Mouse (Mus musculus) Patski (cell line): ENCODE measurements around the gene Nr0b2. TPM values are rescaled to one million over a fixed set of nuclear protein-coding genes. Genes with fewer than 3 reads are reported as not detected.
"Not testable (repeated sequence)": the region's sequence is repeated elsewhere in the genome, so short reads cannot be mapped to it uniquely, and the experiment has no call there.

Experiments
- ATAC-seq: fragments of 100-300 bp; one replicate; pipeline ENCODE4 v1.8.0; 2021
- CTCF ChIA-PET: fragments of 350-600 bp; sonication (Branson Sonifier 250); formaldehyde crosslinking; loops from one replicate; lab custom pipeline; 2022; ENCODE audit warnings: inconsistent platforms; lab: Charles Lee
- POLR2A ChIA-PET: fragments of 350-600 bp; sonication (Branson Sonifier 250); formaldehyde crosslinking; loops from one replicate; lab custom pipeline; 2022; ENCODE audit warnings: antibody characterized with exemption, inconsistent platforms; lab: Charles Lee
- DNase-seq: peaks from one replicate; pipeline ENCODE4 v3.0.0-alpha.2; 2011; ENCODE audit warnings: low read depth, low spot score
- H3K27me3 ChIP-seq: fragments of 371-371 bp; one replicate; pipeline ENCODE4 v1.5.1; 2021
- CTCF ChIP-seq: fragments of 100-300 bp; IDR thresholded peaks from one replicate; pipeline ENCODE4 v1.5.1; 2021
- in situ Hi-C: fragments of 300-500 bp; cut with MboI; formaldehyde crosslinking; loops from 3 replicates; pipeline ENCODE4 v1.11.1; 2018; ENCODE audit warnings: low pct_unique_long_range_greater_than_20kb, mixed read lengths
- polyA plus RNA-seq: library from polyadenylated mRNA; unstranded; gene quantifications from one replicate; pipeline ENCODE4 v1.2.3, GENCODE M21; 2021

Gene Nr0b2
- not detected for polyA plus RNA-seq

GRCm38 (mm10) chr4:133552768-133553447, at the start of gene Nr0b2:
Gene Nr0b2, plus strand, starts transcription at chr4:133553376.
- TF ChIP-seq CTCF: no peak
- DNase-seq (no peak), ATAC-seq (no peak)
- CTCF ChIA-PET: no interaction called here
- H3K27me3 ChIP-seq: peaks cover 11% of the 10 kb centered on the region
- in situ Hi-C loops: no loop called here
- POLR2A ChIA-PET: no interaction called here

GRCm38 (mm10) chr4:133504300-133504699, 48.9 kb upstream of the Nr0b2 start:
- POLR2A ChIA-PET: no interaction called here
- no peak for DNase-seq
- H3K27me3 ChIP-seq: no peaks in the 10 kb centered on the region
- in situ Hi-C loops: no loop called here
- no peak for ATAC-seq
- no peak for TF ChIP-seq CTCF
- CTCF ChIA-PET: no interaction called here

- TF ChIP-seq CTCF: no peak
- in situ Hi-C loops: no loop called here
- DNase-seq: no peak
- H3K27me3 ChIP-seq: no peaks in the 10 kb centered on the region
- ATAC-seq: no peak
- CTCF ChIA-PET: no interaction called here
- POLR2A ChIA-PET: no interaction called here
Measured at GRCm38 (mm10) chr4:133504755-133505485, 48.3 kb upstream of the Nr0b2 start.

DNA sequence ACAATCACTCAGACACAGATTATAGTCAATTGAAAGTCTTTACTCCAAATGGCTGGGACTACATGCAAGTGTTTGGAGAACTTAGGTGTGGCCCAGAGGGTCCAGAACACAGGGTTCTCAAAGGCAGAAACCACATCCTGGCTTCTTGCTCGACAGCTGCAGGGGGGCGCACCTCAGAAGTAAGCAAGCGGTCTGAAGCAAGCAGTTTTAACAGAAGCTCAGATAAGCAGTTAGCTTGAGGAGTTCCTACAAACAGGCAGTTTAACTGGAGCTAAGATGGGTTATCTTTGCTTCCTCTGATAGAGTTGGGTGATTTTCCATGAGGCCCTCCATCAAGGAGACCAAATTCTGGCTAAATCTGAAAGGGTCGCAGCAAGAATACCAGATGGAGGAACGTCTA, 46.6 kb upstream of the Nr0b2 start:
- no peak for TF ChIP-seq CTCF
- ChIA-PET POLR2A (no interaction called here), CTCF (no interaction called here)
- in situ Hi-C loops: no loop called here
- ATAC-seq (no peak), DNase-seq (no peak)
- no peaks in the 10 kb centered on the region for H3K27me3 ChIP-seq

- no peaks in the 10 kb centered on the region for H3K27me3 ChIP-seq
- TF ChIP-seq CTCF: no peak
- ChIA-PET CTCF (no interaction called here), POLR2A (no interaction called here)
- ATAC-seq: no peak
- in situ Hi-C loops: no loop called here
- no peak for DNase-seq
Measured at GRCm38 (mm10) chr4:133508990-133509389, 44.2 kb upstream of the Nr0b2 start.

DNA sequence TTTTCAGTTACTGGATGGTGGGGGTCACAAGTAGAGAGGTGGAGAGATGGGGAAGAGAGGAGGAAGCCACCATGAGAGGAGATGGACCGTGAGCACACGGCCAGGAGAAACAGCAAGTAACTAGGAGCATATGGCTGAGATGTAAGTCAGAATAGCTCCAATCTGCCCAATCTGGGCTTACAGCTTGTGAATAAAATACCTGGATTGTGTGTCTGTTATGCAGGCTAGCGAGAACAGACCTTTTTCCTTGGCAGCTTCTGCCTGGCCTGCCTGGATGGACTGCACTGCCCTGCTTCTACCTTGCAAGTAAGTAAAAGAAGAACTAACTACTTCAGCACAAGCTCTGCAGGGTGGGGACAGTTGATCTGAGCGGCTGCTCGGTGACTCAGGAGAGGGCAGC, 42.1 kb upstream of the Nr0b2 start:
- in situ Hi-C loops: no loop called here
- TF ChIP-seq CTCF: no peak
- ATAC-seq (no peak), DNase-seq (no peak)
- CTCF ChIA-PET: interaction anchor here (0.9 kb wide), 1 partner anchor 87 kb away, joined by 4 read pairs; no protein-coding TSS in a partner anchor
- POLR2A ChIA-PET: interaction anchor here (1.0 kb wide), 1 partner anchor 30 kb away, joined by 3 read pairs; no protein-coding TSS in a partner anchor
- H3K27me3 ChIP-seq: no peaks in the 10 kb centered on the region

- CTCF ChIA-PET: interaction anchor here (1.3 to 2.3 kb wide), 2 partner anchors 9 to 33 kb away, joined by 3 to 7 read pairs; no protein-coding TSS in a partner anchor
- DNase-seq: not testable (repeated sequence)
Measured at GRCm38 (mm10) chr4:133512511-133512910, 40.7 kb upstream of the Nr0b2 start.

GRCm38 (mm10) chr4:133512972-133513371, 40.2 kb upstream of the Nr0b2 start:
- CTCF ChIA-PET: interaction anchor here (1.1 to 2.3 kb wide), 3 partner anchors 8 to 65 kb away, joined by 3 to 7 read pairs (median 3); no protein-coding TSS in a partner anchor
- TF ChIP-seq CTCF: peak; percentile 68

More at GRCm38 (mm10) chr4:133512511-133512910, 40.7 kb upstream of the Nr0b2 start:
- H3K27me3 ChIP-seq, POLR2A ChIA-PET, in situ Hi-C loops, ATAC-seq: not testable (repeated sequence)

DNA sequence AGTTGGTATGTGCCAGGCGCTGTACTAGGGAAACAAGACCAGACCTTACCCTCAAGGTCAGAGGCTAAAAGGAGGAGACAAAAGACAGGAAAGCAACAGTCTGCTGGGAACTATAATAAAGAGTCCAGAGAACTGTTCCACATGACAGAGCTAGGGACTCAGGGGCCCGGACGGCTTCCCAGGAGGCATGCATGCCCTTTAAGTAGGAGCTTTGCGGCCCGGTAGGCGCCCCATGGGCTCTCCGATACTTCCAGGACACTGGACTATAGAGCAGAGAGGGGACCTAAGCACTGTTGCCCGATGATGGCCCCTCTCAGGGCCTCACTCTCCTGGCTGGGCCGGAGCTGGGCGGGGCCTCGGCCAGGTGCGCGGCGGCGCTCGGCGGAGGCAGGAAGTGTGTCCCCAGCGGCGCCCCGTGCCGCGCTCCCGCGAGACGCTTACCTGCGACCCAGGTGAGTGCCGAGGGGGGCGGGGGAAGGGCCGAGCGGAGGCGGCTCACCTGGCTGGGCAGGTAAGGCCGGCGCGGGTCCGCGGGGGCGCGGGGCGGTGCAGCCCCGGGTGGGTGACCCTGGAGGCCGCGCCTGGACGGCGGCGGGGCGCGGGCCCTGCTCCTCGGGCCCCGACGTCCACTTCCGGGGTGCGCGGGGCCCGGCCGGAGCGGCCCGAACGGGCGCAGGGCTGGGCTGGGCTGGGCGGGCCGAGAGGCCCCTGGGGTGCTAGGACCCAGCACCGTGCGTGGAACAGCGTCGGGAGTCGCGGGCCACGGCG, 34.4 kb upstream of the Nr0b2 start, which contains the start of gene Kdf1:
Kdf1 (plus strand) TSS at position 363 of the 768 bp plus-strand sequence.
- no peak for DNase-seq
- POLR2A ChIA-PET: no interaction called here
- CTCF ChIA-PET: no interaction called here
- no peak for TF ChIP-seq CTCF
- ATAC-seq: no peak
- H3K27me3 ChIP-seq: no peaks in the 10 kb centered on the region
- in situ Hi-C loops: loop anchor here (5.0 kb wide), 1 partner anchor 41 kb away; no protein-coding TSS in a partner anchor

More at GRCm38 (mm10) chr4:133512972-133513371, 40.2 kb upstream of the Nr0b2 start:
- ATAC-seq (no peak), DNase-seq (no peak)
- in situ Hi-C loops: no loop called here
- POLR2A ChIA-PET: interaction anchor here (1.1 kb wide), 1 partner anchor 24 kb away, joined by 6 read pairs; no protein-coding TSS in a partner anchor
- H3K27me3 ChIP-seq: no peaks in the 10 kb centered on the region

DNA sequence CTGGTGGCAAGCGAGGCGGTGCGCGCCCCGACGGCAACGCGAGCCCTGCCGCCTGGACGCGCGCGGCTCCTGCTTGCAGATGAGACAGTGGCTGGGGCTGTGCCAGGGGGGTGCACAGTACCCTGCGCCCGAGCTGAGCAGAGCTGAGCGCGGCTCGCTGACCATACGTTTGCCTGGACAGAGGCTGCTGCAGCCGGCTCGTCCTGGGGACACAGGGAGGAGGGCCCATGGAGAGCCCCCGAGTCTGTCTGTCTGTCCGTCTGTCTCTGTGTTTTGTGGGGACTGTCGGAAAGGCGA, 33.9 kb upstream of the Nr0b2 start:
- TF ChIP-seq CTCF: no peak
- CTCF ChIA-PET: no interaction called here
- ATAC-seq: no peak
- DNase-seq: no peak
- POLR2A ChIA-PET: no interaction called here
- in situ Hi-C loops: loop anchor here (5.0 kb wide), 1 partner anchor 42 kb away; no protein-coding TSS in a partner anchor
- H3K27me3 ChIP-seq: no peaks in the 10 kb centered on the region
